Mouse (Mus musculus) stomach, postnatal 0 days (tissue): ENCODE data around the gene Ankmy1.

Experiments used
- CTCF ChIP-seq: IDR thresholded peaks from 2 replicates; pipeline ENCODE4 v1.5.1; 2016; ENCODE audit warnings: antibody characterized with exemption, low read depth, mild to moderate bottlenecking, moderate library complexity
- EP300 ChIP-seq: optimal IDR thresholded peaks from 2 replicates; pipeline ENCODE3; 2016; ENCODE audit warnings: antibody characterized with exemption

DNA sequence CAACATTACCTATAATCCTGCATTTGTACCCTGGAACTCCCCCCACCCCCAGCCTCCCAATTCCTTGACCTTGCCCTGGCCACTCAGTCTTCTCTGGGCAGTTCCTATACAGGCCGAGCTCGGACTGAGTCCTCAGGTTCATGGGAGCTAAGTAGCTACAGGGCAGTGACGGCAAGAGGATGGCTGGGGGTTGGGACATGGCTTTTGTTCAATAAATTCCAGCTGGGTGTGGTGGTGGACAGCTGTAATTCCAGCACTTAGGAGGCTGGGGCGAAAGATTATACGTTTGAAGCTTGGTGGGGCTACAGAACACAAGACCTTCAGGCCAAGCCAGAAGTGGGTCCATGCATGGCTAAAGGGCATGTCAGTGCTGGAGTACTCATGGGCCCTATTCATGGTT, 22.6 kb downstream of the Ankmy1 start:
- TF ChIP-seq CTCF (no peak), EP300 (no peak)
